Mouse (Mus musculus): Measurements from ENCODE around the gene Tctn1. TPM values are rescaled to one million over a fixed set of nuclear protein-coding genes. Genes with fewer than 3 reads are reported as not detected.

Tctn1 gene
- total RNA-seq, 1 experiment from 2014 or later = 2.0 TPM

GRCm38 (mm10) chr5:122204180-122204579 lies 60.1 kb downstream of the Tctn1 start:
- no peak for ATAC-seq (replicated peaks; ENCODE audit: insufficient number of reproducible peaks, low FRiP score, low TSS enrichment, poor library complexity, severe bottlenecking)

- no peak for ATAC-seq (replicated peaks; ENCODE audit: insufficient number of reproducible peaks, low FRiP score, low TSS enrichment, poor library complexity, severe bottlenecking)
Measured at GRCm38 (mm10) chr5:122201904-122202303, 62.4 kb downstream of the Tctn1 start.

GRCm38 (mm10) chr5:122200872-122201271 lies 63.4 kb downstream of the Tctn1 start:
- ATAC-seq (replicated peaks; ENCODE audit: insufficient number of reproducible peaks, low FRiP score, low TSS enrichment, poor library complexity, severe bottlenecking) = no peak

DNA sequence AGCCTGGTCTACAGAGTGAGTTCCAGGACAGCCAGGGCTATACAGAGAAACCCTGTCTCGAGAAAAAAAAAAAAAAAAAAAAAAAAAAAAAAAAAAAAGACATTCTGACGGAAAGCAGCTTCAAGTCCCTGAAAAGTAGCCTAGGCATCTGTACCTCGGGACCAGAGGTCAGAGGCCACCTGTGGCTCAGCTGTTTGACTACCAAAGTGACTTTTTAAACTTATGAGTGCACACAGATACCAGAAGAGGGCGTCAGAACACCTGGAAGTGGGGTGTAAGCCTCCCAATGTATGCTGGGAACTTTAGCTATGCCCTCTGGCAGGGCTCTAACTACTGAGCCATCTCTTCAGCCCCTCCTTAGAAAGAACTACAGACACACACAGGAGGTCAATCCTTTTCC lies 71.9 kb downstream of the Tctn1 start:
- no peak for ATAC-seq (replicated peaks; ENCODE audit: insufficient number of reproducible peaks, low FRiP score, low TSS enrichment, poor library complexity, severe bottlenecking)

GRCm38 (mm10) chr5:122191269-122192063 lies 72.8 kb downstream of the Tctn1 start:
- ATAC-seq (replicated peaks; ENCODE audit: insufficient number of reproducible peaks, low FRiP score, low TSS enrichment, poor library complexity, severe bottlenecking) = no peak

DNA sequence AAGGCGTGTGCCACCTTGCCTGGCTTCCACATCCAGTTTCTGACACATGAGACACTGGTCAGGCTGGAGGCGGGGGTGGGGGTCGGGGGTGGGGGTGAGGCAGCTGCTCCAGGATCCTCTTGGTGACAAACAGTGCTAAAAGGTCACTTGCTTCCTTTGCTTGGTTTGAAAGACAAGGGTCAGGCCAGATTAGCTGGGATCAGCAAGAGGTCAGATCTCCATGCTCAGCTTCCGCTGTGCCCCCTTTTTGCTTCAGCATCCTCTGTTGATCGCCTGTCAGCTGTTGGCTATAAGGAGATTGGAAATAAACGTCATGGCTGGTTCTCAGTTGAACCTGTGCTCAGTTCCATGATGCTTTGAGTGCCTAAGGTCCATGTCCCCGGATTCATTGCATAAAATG lies 73.8 kb downstream of the Tctn1 start:
- no peak for ATAC-seq (replicated peaks; ENCODE audit: insufficient number of reproducible peaks, low FRiP score, low TSS enrichment, poor library complexity, severe bottlenecking)

DNA sequence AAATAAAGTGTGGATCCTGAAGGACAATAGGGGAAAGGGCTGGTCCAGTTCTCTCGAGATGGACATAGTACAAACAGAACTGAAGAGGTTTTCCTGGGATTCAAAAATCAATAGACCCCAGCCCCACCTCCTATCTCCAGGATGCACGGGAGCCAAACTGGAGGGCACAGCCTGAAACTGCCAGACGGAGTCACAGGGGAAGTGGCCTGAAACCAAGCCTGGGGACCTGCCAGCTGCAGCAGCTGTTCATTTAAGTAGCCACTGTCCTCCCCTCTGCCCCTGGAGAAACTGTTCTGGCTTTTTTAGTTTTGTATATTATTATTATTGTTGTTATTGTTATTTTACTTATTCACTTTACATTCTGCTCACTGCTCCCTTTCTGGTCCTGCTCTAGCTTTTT lies 75.1 kb downstream of the Tctn1 start:
- no peak for ATAC-seq (replicated peaks; ENCODE audit: insufficient number of reproducible peaks, low FRiP score, low TSS enrichment, poor library complexity, severe bottlenecking)

Other genes with a start within 250 kb of the Tctn1 start
- gene Cux2, start 214.4 kb downstream of the Tctn1 start, total RNA-seq (2017) = not detected in 3 replicates
- not detected in 3 replicates for gene Myl2, start 163.5 kb downstream of the Tctn1 start, total RNA-seq (2017)
- gene Ccdc63, start 123.6 kb downstream of the Tctn1 start, total RNA-seq (2017) = 0.48 TPM in 1 of 3 replicates, not detected in the others
- gene Ppp1cc, start 106.2 kb downstream of the Tctn1 start, total RNA-seq (2017) = 150 to 191 TPM (median 177 TPM) in 3 replicates
- gene Hvcn1, start 57.7 kb downstream of the Tctn1 start, total RNA-seq (2017) = 25.7 to 39.4 TPM (median 30.3 TPM) in 3 replicates
- gene Pptc7, start 19.9 kb upstream of the Tctn1 start, total RNA-seq (2017) = 33.3 to 37.2 TPM (median 36.9 TPM) in 3 replicates
- 3.9 to 8.9 TPM (median 7.4 TPM) in 3 replicates for gene Rad9b, start 89.8 kb upstream of the Tctn1 start, total RNA-seq (2017)
- gene Vps29, start 89.9 kb upstream of the Tctn1 start, total RNA-seq (2017) = 63.4 to 67.5 TPM (median 67.5 TPM) in 3 replicates
- gene Gpn3, start 107.4 kb upstream of the Tctn1 start, total RNA-seq (2017) = 42.8 to 46.5 TPM (median 45.0 TPM) in 3 replicates
- 2.2 to 7.9 TPM (median 5.5 TPM) in 3 replicates for gene Fam216a, start 107.9 kb upstream of the Tctn1 start, total RNA-seq (2017)
- gene Arpc3, start 127.4 kb upstream of the Tctn1 start, total RNA-seq (2017) = 945 to 1,364 TPM (median 1,320 TPM) in 3 replicates
- 14.2 to 35.4 TPM (median 20.5 TPM) in 3 replicates for gene Anapc7, start 157.2 kb upstream of the Tctn1 start, total RNA-seq (2017)
- 84.0 to 111 TPM (median 86.3 TPM) in 3 replicates for gene Atp2a2, start 237.8 kb upstream of the Tctn1 start, total RNA-seq (2017)